Mouse (Mus musculus): ENCODE measurements around the gene Cdkn2c. TPM values are rescaled to one million over a fixed set of nuclear protein-coding genes. Genes with fewer than 3 reads are reported as not detected.
"Not testable (repeated sequence)": the region's sequence is repeated elsewhere in the genome, so short reads cannot be mapped to it uniquely, and the experiment has no call there.

The Cdkn2c gene
- 1 to 10 TPM; 5.4 to 6.6 TPM for total RNA-seq (2021)
- long read RNA-seq, experiment 1, transcript Cdkn2c-202 (3 exons, 2,471 nt) = major isoform, 8 of 12 reads
- long read RNA-seq, experiment 1, partial matches to known transcripts = 0 of 12 reads
- long read RNA-seq, experiment 1, other reads (novel, unspliced or antisense) = 0 of 12 reads
- long read RNA-seq, experiment 2, partial matches to known transcripts = 1 of 9 reads
- long read RNA-seq, experiment 2, other reads (novel, unspliced or antisense) = 1 of 9 reads

DNA sequence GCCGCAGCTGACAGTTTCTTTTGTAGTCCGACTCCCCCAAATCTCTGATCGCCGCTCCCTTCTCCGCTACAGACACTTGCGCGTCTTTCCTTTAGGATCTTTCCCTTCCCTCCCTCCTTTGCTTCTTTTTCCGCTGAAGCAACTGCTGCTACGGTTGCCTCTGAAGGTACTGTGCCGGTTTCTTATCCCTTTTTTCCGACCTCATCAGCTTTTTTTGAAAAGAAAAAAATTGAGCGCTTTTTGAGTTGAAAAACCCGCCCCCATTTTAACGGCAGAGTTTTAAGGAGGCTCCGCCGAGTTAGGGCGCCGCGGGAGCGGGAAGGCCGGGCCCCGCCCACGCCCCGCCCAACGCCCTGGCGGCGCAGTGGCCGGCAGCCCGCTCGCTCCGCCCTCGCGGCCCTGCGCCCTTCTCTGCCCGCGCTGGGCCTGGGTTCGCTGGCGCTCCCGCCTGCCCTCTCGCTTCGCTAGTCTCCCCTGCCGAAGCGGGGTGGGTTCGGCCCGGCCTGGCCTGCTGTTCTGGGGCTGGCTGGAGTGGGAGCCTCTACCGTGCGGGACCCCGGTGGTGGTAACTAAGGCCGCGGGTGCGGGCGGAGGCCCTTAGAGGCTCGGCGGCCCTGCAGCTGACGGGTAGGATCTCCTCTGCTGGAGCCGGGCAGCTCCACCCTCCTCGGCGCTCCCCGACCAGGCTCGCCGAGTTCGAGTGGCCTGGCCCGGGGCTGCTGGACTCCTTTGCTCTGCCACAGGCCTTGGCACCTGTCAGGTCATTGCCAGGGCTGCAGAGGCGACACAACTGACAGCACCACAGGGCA is at the start of gene Cdkn2c:
Cdkn2c (minus strand) TSS at position 729 of the 809 bp plus-strand sequence.
- peak; percentile 65 to 75 for DNase-seq (ENCODE audit: low spot score in 2 of 2)

GRCm38 (mm10) chr4:109705349-109705748 is 38.4 kb upstream of the Cdkn2c start:
- no peak for DNase-seq (ENCODE audit: low spot score in 2 of 2)

- DNase-seq (ENCODE audit: low spot score in 2 of 2) = peak in 1 of 2 experiments; percentile 62
These were observed 36.6 kb upstream of the Cdkn2c start for GRCm38 (mm10) chr4:109703568-109703967.

- DNase-seq (ENCODE audit: low spot score in 2 of 2) = not testable (repeated sequence)
These were observed 33.7 kb upstream of the Cdkn2c start for GRCm38 (mm10) chr4:109700727-109701126.

DNA sequence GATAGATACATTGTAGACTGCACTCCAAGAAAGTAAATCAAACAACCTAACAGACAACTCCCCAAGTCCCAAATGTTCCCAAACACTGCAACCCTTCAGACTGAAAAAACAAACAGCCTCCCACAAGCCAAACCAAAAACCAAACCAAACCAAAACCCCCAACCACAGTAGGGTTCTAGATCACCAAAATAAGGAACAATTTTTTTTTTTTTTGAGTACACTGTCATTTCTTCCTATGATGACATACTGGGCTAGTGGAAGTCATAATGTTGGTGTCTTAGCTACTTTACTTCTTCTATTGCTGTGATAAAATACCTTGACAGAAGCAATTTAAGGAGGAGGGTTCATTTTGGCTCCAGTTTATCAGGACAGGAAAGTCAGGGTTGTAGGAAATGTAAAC is 25.7 kb upstream of the Cdkn2c start:
- DNase-seq (ENCODE audit: low spot score in 2 of 2) = no peak

DNA sequence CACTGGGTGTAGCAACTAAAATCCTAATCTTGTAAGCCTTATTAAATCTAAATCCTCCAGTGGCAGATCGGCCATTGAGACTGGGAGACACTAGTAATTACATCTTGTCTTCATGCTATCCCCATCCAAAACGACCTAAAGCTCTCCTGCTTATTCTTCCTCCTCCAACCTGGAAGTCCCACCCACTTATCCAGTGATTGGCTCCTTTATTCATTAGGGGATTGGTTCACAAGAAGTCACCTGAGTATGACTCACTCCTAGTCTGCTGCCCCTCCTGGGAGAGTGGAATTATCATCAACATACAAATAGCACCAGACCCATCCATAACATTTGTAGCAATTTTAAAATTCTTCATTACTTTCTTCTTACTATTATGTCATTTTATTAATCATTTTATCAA is 16.6 kb upstream of the Cdkn2c start:
- no peak for DNase-seq (ENCODE audit: low spot score in 2 of 2)

DNA sequence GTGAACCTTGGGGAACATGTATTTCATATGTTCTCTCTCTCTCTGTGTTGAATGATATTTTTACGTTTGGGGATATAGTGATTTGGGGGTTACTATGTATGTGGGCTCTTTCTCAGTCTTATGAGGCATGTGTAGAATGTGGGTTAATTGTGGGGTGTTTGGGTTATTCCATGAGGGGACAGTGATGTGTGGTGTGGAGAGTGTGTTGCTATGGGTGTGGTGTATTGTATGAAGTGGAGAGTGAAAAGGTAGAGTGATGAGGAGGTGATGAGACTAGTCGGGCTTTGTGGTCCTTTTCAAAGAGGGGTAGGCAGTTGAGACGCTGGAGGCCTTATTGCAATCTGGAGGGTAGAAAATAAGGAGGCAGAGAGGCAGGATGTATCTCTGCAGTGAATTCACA is 10.2 kb upstream of the Cdkn2c start:
- DNase-seq (ENCODE audit: low spot score in 2 of 2) = no peak

DNA sequence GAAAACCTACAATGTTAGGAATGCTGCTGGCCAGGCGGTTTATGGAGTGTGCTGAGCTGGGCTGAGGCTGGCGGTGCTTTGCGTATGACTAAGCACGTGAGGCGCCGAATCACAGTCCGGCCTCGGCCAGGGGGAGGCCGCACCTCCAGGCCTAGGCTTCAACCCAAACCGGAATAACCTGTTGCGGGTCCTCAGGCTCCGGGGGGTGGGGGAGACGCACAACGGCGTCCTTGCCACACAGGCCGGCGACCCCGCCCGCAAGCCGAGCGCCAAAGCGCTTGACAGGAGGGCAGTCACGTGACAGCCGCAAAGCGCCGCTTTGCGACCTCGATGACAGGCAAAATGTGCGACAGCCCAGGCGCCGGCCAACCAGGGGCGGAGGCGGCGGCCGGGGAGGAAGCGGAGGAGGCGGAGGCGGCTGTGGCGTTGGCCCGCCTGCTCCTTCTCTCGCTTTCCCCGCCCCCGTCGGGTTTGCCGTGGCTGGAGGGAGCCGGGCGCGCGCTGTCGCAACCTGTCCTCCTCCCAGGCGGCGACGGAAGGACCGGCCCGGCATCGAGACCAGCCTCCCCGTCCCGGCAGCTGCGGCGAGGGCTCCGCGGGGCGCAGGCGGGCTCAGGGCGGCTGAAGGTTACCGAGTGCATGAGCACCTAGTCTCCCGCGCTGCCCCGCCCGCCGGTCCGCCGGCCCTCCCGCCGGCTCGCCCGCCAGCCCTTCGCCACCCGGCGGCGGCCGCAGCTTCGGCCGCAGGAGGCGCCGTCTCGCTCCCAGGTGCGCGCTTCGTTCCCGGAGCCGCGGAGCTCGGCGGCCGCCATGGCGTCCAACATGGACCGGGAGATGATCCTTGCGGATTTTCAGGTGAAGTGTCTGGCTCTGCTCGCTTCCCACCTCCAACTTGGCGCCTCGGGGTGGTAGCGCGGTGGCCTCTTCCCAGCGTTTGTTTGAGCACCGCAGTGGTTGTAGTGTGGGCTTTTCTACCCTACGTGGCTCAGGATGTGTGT is 9.5 kb upstream of the Cdkn2c start, which contains the start of gene Faf1:
Faf1 (plus strand) TSS at position 371 of the 998 bp plus-strand sequence.
- DNase-seq (ENCODE audit: low spot score in 2 of 2) = peak; percentile 97 to 98

GRCm38 (mm10) chr4:109674097-109674496 is 7.1 kb upstream of the Cdkn2c start:
- DNase-seq (ENCODE audit: low spot score in 2 of 2) = no peak

GRCm38 (mm10) chr4:109671941-109672340 is 5.0 kb upstream of the Cdkn2c start:
- DNase-seq (ENCODE audit: low spot score in 2 of 2) = no peak

DNA sequence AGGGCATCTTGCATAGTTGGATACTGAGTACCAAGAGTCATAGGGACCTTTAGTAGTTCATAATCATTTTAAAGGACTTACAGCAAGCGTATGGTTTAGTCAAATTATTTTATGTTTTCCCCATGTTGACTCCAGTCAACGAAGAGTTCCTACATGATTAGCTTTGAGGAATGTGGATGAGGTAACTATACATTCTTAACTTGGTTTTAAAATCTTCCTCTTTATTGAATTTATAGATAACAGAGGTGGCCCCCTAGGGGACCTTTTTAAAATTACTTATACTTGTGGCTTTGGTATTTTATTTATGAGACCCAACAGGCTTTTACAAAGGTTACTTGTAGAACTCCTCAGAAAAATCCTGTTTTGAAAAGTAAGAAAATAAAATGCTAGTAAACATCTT is 3.2 kb upstream of the Cdkn2c start:
- no peak for DNase-seq (ENCODE audit: low spot score in 2 of 2)

DNA sequence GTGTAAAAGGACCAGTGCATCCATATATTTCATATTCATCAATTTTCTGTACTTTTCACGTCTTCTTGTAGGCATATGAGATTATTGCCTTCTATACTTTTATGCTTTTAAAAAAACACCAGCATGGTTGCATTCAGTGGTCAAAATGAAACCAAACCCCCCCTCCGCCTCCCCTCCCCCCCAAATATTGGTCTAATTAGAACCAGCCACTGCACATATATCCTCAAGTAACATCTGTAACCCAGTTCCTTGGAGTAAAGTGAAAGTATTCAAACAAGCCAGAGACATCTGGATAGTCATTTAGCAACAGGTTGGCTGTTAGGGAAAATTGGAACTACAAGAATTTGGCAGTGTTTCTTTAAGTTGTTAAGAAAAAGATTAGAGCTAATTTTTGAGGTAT is 529 bp upstream of the Cdkn2c start:
- no peak for DNase-seq (ENCODE audit: low spot score in 2 of 2)

DNA sequence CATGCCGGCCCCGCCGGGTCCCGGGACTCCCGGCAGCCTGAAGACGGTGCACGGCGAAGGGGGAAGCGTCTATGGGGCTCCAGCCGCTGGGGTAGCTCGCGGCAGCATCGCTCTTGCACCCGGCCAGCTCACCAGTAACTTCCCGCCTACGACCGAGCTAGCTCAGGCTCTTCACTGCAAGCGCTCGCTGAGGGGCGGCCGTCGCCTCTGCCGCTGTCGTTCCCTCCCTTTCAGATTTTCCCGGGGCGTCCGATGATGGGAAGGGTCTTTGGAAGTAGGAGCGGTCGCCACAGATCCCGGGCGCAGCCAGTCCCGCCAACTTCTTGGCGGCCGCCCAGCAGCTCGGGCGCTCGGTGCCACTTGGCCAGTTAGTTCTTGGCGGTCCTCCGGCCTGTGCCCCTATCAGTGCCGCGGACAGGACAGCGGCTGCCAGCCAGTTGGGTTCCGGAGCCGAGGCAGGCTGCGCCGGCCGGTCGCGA is 968 bp downstream of the Cdkn2c start:
- DNase-seq (ENCODE audit: low spot score in 2 of 2) = peak; percentile 58 to 60

DNA sequence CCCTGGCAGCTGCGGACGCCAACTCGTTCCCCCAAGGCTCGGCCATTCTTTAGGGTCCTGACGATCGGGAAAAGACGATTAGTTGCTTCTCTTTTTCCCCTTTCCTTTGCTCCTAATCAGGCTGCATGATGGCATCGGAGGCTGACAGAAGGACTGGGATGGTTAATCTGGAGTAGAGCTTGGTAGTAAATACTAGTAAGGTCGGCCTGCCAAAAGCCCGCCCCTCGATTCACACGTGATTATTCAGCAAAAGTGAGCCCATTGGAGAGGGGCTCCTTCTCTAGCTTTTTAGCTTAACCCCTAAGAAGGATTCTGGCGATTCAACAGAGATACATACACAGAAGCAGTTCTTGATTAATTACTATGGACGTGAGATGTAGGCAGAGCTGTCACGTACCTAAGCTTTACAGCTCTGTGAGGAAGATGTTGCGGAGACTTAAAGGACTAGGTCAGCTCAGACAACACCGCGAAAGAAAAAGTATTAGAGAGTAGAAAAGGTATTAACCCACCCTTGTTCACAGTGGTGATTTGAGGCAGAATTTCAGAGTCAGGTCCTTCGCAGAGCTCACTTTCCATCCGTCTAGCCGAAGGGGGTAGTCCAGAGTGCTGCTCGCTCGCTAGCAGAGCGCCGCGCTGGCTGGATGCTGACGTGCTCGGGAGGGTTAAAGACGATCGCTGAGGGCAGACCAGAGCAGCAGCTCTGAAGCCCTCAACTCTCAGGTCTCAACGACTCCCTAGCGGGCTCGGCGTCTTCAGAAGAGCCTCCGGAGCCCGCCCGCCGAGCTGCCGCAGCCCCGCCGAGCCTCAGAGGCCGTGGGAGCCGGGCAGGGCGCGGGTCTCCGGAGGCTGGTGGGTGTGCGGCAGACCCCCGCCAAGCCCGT is 1.6 kb downstream of the Cdkn2c start:
- peak; percentile 46 to 80 for DNase-seq (ENCODE audit: low spot score in 2 of 2)

DNA sequence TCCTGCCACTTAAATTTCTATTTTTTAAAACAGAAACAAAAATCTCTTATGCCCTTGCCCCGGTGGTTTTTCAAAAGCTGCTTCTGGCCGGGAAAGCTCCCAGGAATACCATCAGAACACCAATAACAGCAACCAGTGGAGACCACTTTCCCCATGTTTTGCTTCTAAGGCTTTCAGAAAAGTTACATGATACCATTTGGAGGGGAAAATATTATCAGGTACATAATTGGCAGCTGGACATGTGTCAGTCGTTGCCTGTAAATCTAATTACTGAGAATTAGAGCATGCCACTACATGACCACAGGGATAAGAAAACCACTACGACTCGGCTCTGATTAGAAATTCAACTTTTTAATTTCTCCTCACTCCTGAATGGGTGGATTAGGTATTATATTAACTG is 2.9 kb downstream of the Cdkn2c start:
- DNase-seq (ENCODE audit: low spot score in 2 of 2) = no peak

GRCm38 (mm10) chr4:109662271-109662670 is 4.7 kb downstream of the Cdkn2c start:
- no peak for DNase-seq (ENCODE audit: low spot score in 2 of 2)

DNA sequence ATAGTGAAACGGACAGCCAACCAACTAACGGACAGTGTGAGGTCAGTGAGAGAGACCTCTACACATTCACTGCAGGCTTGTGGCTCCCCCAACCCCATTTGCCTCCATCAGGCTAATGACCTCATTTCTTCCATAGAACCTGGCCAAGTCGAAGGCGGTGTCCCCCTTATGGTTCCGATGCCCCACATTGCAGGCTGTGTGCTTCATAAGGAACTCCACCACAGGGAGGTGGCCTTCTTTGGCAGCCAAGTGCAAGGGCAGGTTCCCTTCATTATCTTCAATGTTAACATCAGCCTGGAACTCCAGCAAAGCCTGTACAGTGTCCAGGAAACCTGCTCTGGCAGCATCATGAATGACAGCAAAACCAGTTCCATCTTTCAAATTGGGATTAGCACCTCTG is 5.8 kb downstream of the Cdkn2c start:
- no peak for DNase-seq (ENCODE audit: low spot score in 2 of 2)

DNA sequence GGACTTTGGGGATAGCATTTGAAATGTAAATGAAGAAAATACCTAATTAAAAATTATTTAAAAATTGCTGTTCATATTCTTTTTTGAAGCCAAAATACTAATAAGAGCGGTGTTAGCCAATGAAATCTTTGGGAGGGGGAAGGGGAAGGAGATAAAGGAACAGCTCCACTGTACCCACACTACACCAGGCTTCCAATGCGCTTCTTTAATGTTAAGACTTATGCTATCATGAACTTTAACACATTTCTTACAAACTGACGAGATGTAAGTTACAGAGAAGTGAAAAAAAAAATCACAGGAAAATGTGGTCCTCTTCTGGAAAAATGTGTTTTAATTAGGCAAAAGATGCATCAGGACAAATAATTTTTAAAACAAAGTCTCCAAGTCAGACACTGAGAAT is 6.4 kb downstream of the Cdkn2c start:
- no peak for DNase-seq (ENCODE audit: low spot score in 2 of 2)

GRCm38 (mm10) chr4:109659571-109659970 is 7.4 kb downstream of the Cdkn2c start:
- DNase-seq (ENCODE audit: low spot score in 2 of 2) = no peak

GRCm38 (mm10) chr4:109658826-109659225 is 8.2 kb downstream of the Cdkn2c start:
- DNase-seq (ENCODE audit: low spot score in 2 of 2) = no peak

Measured in layer of hippocampus, postnatal 14 days (tissue).